Mouse (Mus musculus): Measurements from ENCODE around the gene Josd2. TPM values are rescaled to one million over a fixed set of nuclear protein-coding genes. Genes with fewer than 3 reads are reported as not detected.

Josd2 gene
- polyA plus RNA-seq, 1 experiment from 2014 or later: 27.9 TPM

DNA sequence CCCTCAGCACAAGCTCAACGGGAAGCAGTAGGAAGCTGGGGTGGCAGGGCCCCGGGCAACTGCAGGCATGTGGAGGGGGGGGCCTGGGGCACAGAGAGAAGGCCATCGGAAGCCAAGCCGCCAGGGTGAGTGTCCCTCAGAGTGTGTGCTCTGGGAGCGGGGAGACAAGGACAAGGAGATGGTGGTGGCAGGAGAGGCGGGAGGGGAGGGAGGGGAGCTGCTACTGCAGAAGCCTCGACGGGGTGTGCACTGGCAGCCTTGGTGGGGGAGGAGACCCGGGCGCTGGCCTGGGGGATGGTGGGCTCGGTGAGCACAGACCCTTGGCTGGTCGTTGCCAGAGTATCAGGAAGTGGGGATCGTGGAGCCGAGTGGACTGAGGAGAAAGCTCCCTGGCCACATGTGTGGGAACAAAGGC lies 25.4 kb upstream of the Josd2 start:
- Histone ChIP-seq H3K9me3 (ENCODE audit: control insufficient read depth, low read length) (no peaks in the 10 kb centered on the region), H3K4me2 (ENCODE audit: low read length) (peak overlapping the region; percentile 97), H3K36me3 (ENCODE audit: control insufficient read depth, insufficient read depth, low read length) (peaks cover 29% of the 10 kb centered on the region), H3K27me3 (ENCODE audit: control insufficient read depth, insufficient read depth, low read length) (no peaks in the 10 kb centered on the region), H3K4me1 (ENCODE audit: control insufficient read depth, insufficient read depth, low read length) (peaks cover 49% of the 10 kb centered on the region), H3K4me3 (replicated peaks; ENCODE audit: low read depth, low read length) (peak overlapping the region; percentile 69), H3K27ac (replicated peaks; ENCODE audit: low read depth, low read length) (peak overlapping the region; percentile 99), H3K9ac (replicated peaks; ENCODE audit: low read length) (peak overlapping the region; percentile 97)
- under 1% methylated on average over 14 of the region's 14 CpGs for WGBS
- ATAC-seq (ENCODE audit: low FRiP score, low TSS enrichment) (peak; percentile 32; the same call in 1 of the 2 replicates), DNase-seq (peak; percentile 77)

DNA sequence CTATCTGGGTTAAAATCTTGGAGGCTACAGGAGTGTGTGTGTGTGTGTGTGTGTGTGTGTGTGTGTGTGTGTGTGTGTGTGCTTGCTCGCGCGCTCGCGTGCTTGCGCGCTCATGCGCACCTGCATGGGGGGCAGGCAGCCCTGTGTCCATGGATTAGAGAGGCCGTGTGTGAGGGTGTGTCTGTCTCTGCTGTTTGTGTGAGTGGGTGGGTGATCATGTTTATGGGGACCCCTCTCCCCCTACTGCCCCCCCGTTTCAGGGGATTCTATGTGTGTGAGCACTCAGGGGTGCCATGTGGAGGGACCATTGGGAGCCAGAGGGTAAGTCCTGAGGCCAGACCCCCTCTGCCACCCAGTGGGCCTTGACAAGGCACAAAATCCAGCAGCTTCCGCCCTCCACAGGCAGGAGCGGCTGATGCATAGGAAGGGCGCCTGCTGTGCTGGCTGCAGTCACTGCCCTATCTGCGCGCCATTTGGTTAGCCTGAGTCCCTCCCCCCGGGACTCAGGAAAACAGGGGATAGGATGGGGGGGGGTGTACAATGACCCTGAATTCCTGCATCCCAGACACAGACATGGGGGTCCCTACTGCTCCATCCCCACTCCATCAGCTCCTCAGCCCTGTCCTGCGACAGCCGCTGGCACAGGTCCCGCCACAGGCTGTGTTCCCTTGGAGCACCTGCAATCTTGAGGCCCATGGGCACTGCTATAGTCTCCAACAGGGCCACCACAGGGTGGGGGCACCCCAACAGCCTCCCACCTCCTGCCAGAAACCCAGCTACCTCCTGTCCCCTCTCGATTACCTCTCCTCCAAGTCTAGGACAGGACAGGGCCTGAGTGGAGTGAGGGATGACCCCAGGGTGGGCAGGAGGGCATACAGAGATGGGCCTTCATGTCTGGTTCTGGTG lies 24.3 kb upstream of the Josd2 start:
- DNase-seq (peak; percentile 81), ATAC-seq (ENCODE audit: low FRiP score, low TSS enrichment) (peak; percentile 46)
- Histone ChIP-seq H3K36me3 (ENCODE audit: control insufficient read depth, insufficient read depth, low read length) (peaks cover 37% of the 10 kb centered on the region), H3K27me3 (ENCODE audit: control insufficient read depth, insufficient read depth, low read length) (no peaks in the 10 kb centered on the region), H3K27ac (replicated peaks; ENCODE audit: low read depth, low read length) (peak overlapping the region; percentile 99), H3K4me1 (ENCODE audit: control insufficient read depth, insufficient read depth, low read length) (peaks cover 51% of the 10 kb centered on the region), H3K9ac (replicated peaks; ENCODE audit: low read length) (peak overlapping the region; percentile 97), H3K9me3 (ENCODE audit: control insufficient read depth, low read length) (no peaks in the 10 kb centered on the region), H3K4me2 (ENCODE audit: low read length) (peak overlapping the region; percentile 97), H3K4me3 (replicated peaks; ENCODE audit: low read depth, low read length) (peak overlapping the region; percentile 69)
- 5% methylated on average over 20 of the region's 20 CpGs for WGBS

DNA sequence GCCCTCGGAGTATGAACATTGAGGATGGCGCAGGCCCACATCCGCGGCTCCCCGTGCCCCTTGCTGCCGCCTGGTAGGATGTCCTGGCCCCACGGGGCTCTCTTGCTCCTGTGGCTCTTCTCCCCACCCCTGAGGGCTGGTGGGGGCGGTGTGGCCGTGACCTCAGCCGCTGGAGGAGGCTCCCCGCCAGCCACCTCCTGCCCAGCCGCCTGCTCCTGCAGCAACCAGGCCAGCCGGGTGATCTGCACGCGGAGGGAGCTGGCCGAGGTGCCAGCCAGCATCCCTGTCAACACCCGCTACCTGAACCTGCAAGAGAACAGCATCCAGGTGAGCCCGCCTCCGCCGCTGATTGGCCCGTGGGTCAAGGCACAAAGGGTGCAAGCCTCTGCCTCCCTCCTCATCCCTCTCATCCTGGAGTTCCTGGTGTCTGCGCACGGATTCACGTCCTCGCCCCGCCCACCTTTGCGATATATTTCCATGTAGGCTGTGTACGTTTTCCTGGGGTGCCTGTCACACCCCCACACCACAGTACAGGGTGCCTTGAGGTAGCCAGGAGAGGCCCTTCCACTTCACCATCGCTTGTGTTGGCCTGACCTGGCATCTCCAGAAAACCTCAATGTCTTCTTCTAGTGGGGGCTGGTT lies 22.8 kb upstream of the Josd2 start:
- DNase-seq (no peak), ATAC-seq (ENCODE audit: low FRiP score, low TSS enrichment) (no peak)
- H3K27me3 ChIP-seq (ENCODE audit: control insufficient read depth, insufficient read depth, low read length): no peaks in the 10 kb centered on the region
- H3K9ac ChIP-seq (replicated peaks; ENCODE audit: low read length): peak overlapping the region; percentile 97
- H3K4me2 ChIP-seq (ENCODE audit: low read length): peak overlapping the region; percentile 97
- H3K36me3 ChIP-seq (ENCODE audit: control insufficient read depth, insufficient read depth, low read length): peaks cover 52% of the 10 kb centered on the region
- no peak overlapping the region for H3K27ac ChIP-seq (replicated peaks; ENCODE audit: low read depth, low read length)
- no peaks in the 10 kb centered on the region for H3K9me3 ChIP-seq (ENCODE audit: control insufficient read depth, low read length)
- peaks cover 51% of the 10 kb centered on the region for H3K4me1 ChIP-seq (ENCODE audit: control insufficient read depth, insufficient read depth, low read length)
- WGBS: 41% methylated on average over 29 of the region's 29 CpGs
- peak overlapping the region; percentile 69 for H3K4me3 ChIP-seq (replicated peaks; ENCODE audit: low read depth, low read length)

DNA sequence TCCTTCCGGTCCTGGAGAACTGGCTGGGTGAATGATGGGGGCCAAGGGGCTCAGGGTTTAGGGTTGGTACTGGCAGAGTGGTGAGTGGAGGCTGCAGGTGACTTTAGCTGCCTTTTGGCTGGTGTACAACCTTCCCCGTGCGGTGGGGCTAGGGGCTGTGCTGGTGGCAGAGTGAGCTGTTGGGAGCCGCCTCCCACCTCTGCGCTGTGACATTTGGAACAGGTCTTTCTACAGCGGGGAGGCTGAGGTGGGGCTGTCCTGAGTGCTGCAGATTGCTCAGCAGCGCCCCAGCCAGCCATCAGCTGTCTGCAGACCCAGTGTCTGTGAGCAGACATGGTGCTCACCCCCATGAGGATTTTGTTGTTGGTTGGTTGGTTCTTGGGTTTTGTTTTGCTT lies 22.3 kb upstream of the Josd2 start:
- Histone ChIP-seq H3K27me3 (ENCODE audit: control insufficient read depth, insufficient read depth, low read length) (no peaks in the 10 kb centered on the region), H3K9ac (replicated peaks; ENCODE audit: low read length) (peak overlapping the region; percentile 97; the same call in 1 of the 2 replicates), H3K4me3 (replicated peaks; ENCODE audit: low read depth, low read length) (peak overlapping the region; percentile 69), H3K4me1 (ENCODE audit: control insufficient read depth, insufficient read depth, low read length) (peaks cover 46% of the 10 kb centered on the region), H3K27ac (replicated peaks; ENCODE audit: low read depth, low read length) (no peak overlapping the region), H3K9me3 (ENCODE audit: control insufficient read depth, low read length) (no peaks in the 10 kb centered on the region), H3K4me2 (ENCODE audit: low read length) (peak overlapping the region; percentile 97), H3K36me3 (ENCODE audit: control insufficient read depth, insufficient read depth, low read length) (peaks cover 57% of the 10 kb centered on the region)
- WGBS: 41% methylated on average over 7 of the region's 7 CpGs
- ATAC-seq (ENCODE audit: low FRiP score, low TSS enrichment) (no peak), DNase-seq (no peak)

DNA sequence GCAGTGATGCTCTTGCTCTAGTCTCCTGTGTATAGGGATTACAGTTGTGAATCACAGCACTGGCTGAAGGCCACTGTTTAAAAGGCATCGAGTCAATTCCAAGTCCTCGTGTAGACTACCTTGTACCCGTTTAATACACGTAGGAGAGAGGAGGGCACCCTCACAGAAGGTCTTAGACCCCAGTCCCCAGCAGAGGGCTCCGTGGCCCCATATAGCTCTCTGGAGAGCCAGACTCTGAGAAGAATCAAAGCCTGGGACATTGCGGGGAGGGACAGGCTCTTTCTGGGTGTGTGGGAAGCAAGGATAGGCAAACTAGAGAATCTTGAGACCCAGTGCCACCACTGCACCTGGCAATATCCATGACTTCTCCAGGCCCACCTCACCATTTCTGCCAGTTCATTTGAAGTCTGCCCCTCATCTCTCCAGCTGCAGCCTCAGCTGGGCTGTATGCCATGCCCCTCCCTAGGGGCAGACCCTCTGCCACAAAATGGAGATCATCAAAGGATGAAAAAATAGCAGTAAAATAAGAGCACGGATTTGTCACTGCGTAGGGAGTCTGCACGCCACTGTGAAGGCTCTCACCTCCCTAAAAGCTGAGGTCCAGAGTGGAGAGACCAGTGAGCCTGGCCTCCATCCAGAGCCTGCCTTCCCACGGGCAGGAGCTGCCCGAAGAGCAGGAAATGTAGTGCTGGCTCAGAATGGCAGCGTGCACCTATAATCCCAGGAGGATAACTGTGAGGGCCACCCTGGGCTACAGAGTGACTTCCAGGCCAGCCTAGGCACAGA lies 21.5 kb upstream of the Josd2 start:
- Histone ChIP-seq H3K9ac (replicated peaks; ENCODE audit: low read length) (peak overlapping the region; percentile 39), H3K27ac (replicated peaks; ENCODE audit: low read depth, low read length) (0 out of 2 replicates have a peak overlapping the region, but pooled peaks have one; percentile 26), H3K36me3 (ENCODE audit: control insufficient read depth, insufficient read depth, low read length) (peaks cover 60% of the 10 kb centered on the region), H3K4me3 (replicated peaks; ENCODE audit: low read depth, low read length) (peak overlapping the region; percentile 69; the same call in 1 of the 2 replicates), H3K4me1 (ENCODE audit: control insufficient read depth, insufficient read depth, low read length) (peaks cover 44% of the 10 kb centered on the region), H3K27me3 (ENCODE audit: control insufficient read depth, insufficient read depth, low read length) (no peaks in the 10 kb centered on the region), H3K9me3 (ENCODE audit: control insufficient read depth, low read length) (no peaks in the 10 kb centered on the region), H3K4me2 (ENCODE audit: low read length) (peak overlapping the region; percentile 97)
- WGBS: 54% methylated on average over 12 of the region's 12 CpGs
- DNase-seq: no peak
- no peak for ATAC-seq (ENCODE audit: low FRiP score, low TSS enrichment)

DNA sequence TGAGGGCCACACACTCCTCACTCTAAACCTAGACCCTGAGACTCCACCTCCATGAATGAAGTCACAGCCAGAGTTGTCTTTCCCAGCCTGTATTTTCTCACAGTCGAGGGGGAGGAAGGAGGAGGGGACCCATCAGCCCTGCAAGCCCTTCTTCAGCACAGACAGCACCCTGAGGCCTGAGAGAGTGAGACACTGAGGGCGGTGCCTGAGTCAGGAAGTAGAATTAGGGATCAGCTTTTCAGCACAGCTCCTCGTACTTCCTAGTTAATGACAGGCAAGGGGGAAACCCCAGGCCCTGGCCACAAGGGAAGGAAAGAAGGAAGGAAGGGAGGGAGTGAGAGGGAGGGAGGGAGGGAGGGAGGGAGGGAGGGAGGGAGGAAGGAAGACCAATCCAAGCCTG lies 14.5 kb upstream of the Josd2 start:
- Histone ChIP-seq H3K4me1 (ENCODE audit: control insufficient read depth, insufficient read depth, low read length) (peaks cover 21% of the 10 kb centered on the region), H3K9me3 (ENCODE audit: control insufficient read depth, low read length) (no peaks in the 10 kb centered on the region), H3K36me3 (ENCODE audit: control insufficient read depth, insufficient read depth, low read length) (peaks cover 79% of the 10 kb centered on the region), H3K4me2 (ENCODE audit: low read length) (no peak overlapping the region), H3K4me3 (replicated peaks; ENCODE audit: low read depth, low read length) (no peak overlapping the region), H3K27me3 (ENCODE audit: control insufficient read depth, insufficient read depth, low read length) (no peaks in the 10 kb centered on the region), H3K27ac (replicated peaks; ENCODE audit: low read depth, low read length) (no peak overlapping the region), H3K9ac (replicated peaks; ENCODE audit: low read length) (no peak overlapping the region; the same call in 1 of the 2 replicates)
- DNase-seq (no peak), ATAC-seq (ENCODE audit: low FRiP score, low TSS enrichment) (no peak)
- WGBS: 23% methylated on average over 3 of the region's 3 CpGs

DNA sequence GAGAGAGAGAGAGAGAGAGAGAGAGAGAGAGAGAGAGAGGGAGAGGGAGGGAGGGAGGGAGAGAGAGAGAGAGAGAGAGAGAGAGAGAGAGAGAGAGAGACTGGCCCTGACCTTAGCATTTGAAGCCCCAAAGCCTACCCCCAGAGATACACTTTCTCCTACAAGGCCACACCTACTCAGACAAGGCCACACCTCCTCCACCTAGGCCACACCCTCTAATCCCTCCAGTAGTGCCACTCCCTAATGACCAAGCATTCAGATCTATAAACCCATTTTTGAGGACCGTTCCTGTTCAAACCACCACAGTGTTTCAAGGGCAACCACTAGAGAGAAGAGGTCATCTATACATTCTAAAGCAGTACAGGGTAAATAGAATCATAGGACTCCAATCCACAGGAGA lies 11.5 kb upstream of the Josd2 start:
- H3K9ac ChIP-seq (replicated peaks; ENCODE audit: low read length): no peak overlapping the region
- DNase-seq (no peak), ATAC-seq (ENCODE audit: low FRiP score, low TSS enrichment) (no peak)
- H3K4me3 ChIP-seq (replicated peaks; ENCODE audit: low read depth, low read length): no peak overlapping the region
- no peaks in the 10 kb centered on the region for H3K27me3 ChIP-seq (ENCODE audit: control insufficient read depth, insufficient read depth, low read length)
- no peak overlapping the region for H3K4me2 ChIP-seq (ENCODE audit: low read length)
- no peak overlapping the region for H3K27ac ChIP-seq (replicated peaks; ENCODE audit: low read depth, low read length)
- peaks cover 15% of the 10 kb centered on the region for H3K4me1 ChIP-seq (ENCODE audit: control insufficient read depth, insufficient read depth, low read length)
- H3K36me3 ChIP-seq (ENCODE audit: control insufficient read depth, insufficient read depth, low read length): peaks cover 83% of the 10 kb centered on the region
- WGBS: 95% methylated on average over 1 of the region's 1 CpGs
- no peaks in the 10 kb centered on the region for H3K9me3 ChIP-seq (ENCODE audit: control insufficient read depth, low read length)

DNA sequence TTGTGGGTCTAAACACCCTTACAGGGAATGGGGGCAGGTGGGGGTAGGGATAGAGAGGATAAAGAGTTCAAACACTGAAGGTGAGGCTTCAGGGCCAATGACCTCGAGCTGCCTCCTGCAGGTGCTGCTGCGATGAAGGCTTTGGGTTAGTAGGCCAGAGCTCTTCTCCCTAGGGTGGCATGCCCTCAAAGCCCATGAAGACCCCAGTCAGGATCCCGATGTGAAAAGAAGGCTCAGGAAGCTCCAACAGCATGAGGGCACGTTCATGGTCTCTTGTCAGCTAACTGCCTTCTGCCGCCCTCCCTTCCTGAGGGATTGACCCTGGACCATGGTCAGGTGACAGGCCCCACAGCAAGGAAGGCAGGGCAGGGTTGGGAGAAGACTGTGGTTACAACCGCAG lies 7.7 kb upstream of the Josd2 start:
- H3K27me3 ChIP-seq (ENCODE audit: control insufficient read depth, insufficient read depth, low read length): no peaks in the 10 kb centered on the region
- no peak for ATAC-seq (ENCODE audit: low FRiP score, low TSS enrichment)
- 81% methylated on average over 6 of the region's 6 CpGs for WGBS
- no peak for DNase-seq
- no peak overlapping the region for H3K27ac ChIP-seq (replicated peaks; ENCODE audit: low read depth, low read length)
- no peak overlapping the region for H3K4me2 ChIP-seq (ENCODE audit: low read length)
- H3K36me3 ChIP-seq (ENCODE audit: control insufficient read depth, insufficient read depth, low read length): peaks cover 89% of the 10 kb centered on the region
- no peaks in the 10 kb centered on the region for H3K9me3 ChIP-seq (ENCODE audit: control insufficient read depth, low read length)
- no peak overlapping the region for H3K4me3 ChIP-seq (replicated peaks; ENCODE audit: low read depth, low read length)
- peaks cover 18% of the 10 kb centered on the region for H3K4me1 ChIP-seq (ENCODE audit: control insufficient read depth, insufficient read depth, low read length)
- H3K9ac ChIP-seq (replicated peaks; ENCODE audit: low read length): no peak overlapping the region
